Mouse (Mus musculus) limb, embryonic 14.5 days (tissue): ENCODE measurements around the gene Nr4a1. TPM values are rescaled to one million over a fixed set of nuclear protein-coding genes. Genes with fewer than 3 reads are reported as not detected.

Source experiments
- ATAC-seq: fragments of 200-750 bp; cut with Nextera tagmentation; 2 replicates; pipeline ENCODE4 v1.8.0; 2017; ENCODE audit warnings: low read depth, moderate number of reproducible peaks, moderate TSS enrichment; ENCODE audit not compliant: low FRiP score
- DNase-seq: peaks from one replicate; pipeline ENCODE4 v3.0.0-alpha.2; 2015; ENCODE audit warnings: low spot score
- H3K27ac ChIP-seq: fragments of 300-500 bp; sonication (generic); replicated peaks from 2 replicates; pipeline ENCODE4 v1.5.1; 2014; ENCODE audit warnings: low read depth, mild to moderate bottlenecking, low read length, moderate library complexity, mixed read lengths
- H3K27me3 ChIP-seq: fragments of 300-500 bp; sonication (generic); 2 replicates; pipeline ENCODE4 v1.6.1; 2014; ENCODE audit warnings: low read length, mixed read lengths; ENCODE audit not compliant: control insufficient read depth, insufficient read depth
- H3K36me3 ChIP-seq: fragments of 300-500 bp; sonication (generic); 2 replicates; pipeline ENCODE4 v1.6.1; 2014; ENCODE audit warnings: mild to moderate bottlenecking, low read length, moderate library complexity, mixed read lengths; ENCODE audit not compliant: control insufficient read depth, insufficient read depth
- H3K4me1 ChIP-seq: fragments of 300-500 bp; sonication (generic); 2 replicates; pipeline ENCODE4 v1.6.1; 2014; ENCODE audit warnings: antibody characterized with exemption, low read length, mixed read lengths; ENCODE audit not compliant: control insufficient read depth, insufficient read depth
- H3K4me2 ChIP-seq: fragments of 300-500 bp; sonication (generic); replicated peaks from 2 replicates; pipeline ENCODE4 v1.6.1; 2014; ENCODE audit warnings: low read depth, mild to moderate bottlenecking, low read length, moderate library complexity; ENCODE audit not compliant: severe bottlenecking
- H3K4me3 ChIP-seq: fragments of 300-500 bp; sonication (generic); replicated peaks from 2 replicates; pipeline ENCODE4 v1.5.1; 2014; ENCODE audit warnings: low read length
- H3K9ac ChIP-seq: fragments of 300-500 bp; sonication (generic); 2 replicates; pipeline ENCODE4 v1.6.1; 2014; ENCODE audit warnings: mild to moderate bottlenecking, low read depth, low read length, moderate library complexity; ENCODE audit not compliant: severe bottlenecking
- H3K9me3 ChIP-seq: fragments of 300-500 bp; sonication (generic); 2 replicates; pipeline ENCODE4 v1.6.1; 2016; ENCODE audit warnings: low read length; ENCODE audit not compliant: control insufficient read depth
- POLR2A ChIP-seq: fragments of 200-500 bp; IDR thresholded peaks from 2 replicates; pipeline ENCODE4 v1.8.0; 2012; ENCODE audit warnings: inconsistent platforms, mild to moderate bottlenecking, moderate library complexity, borderline replicate concordance; ENCODE audit not compliant: insufficient read depth, insufficient read length; ENCODE audit errors: extremely low read depth
- WGBS: fragments of 180-500 bp; shearing (Covaris S2); extraction: QIAGEN DNeasy Blood & Tissue Kit; methylation state at CpG from one replicate; pipeline ENCODE4 v1.1.7; 2014; 5-methylcytosine and 5-hydroxymethylcytosine counted together
- polyA plus RNA-seq, 2 experiments: library from polyadenylated mRNA; depleted of rRNA in 1 of 2; stranded (reverse) in 1 of 2; unstranded in 1 of 2; fragments of >200 nt; fragmentation: Nextera tagmentation in 1 of 2; extraction: Ambion mirVana in 1 of 2; gene quantifications; 2 replicates each; pipeline versions ENCODE4 v1.2.1 to v1.2.3; 2012 to 2014

Gene Nr4a1
- polyA plus RNA-seq, 2 experiments: 10.5 to 19.6 TPM

- ATAC-seq: no peak
- 98% methylated on average over 19 of the region's 19 CpGs for WGBS
- peaks cover 42% of the 10 kb centered on the region for H3K4me1 ChIP-seq
Observed at GRCm38 (mm10) chr15:101230503-101230902, 23.6 kb upstream of the Nr4a1 start.

DNA sequence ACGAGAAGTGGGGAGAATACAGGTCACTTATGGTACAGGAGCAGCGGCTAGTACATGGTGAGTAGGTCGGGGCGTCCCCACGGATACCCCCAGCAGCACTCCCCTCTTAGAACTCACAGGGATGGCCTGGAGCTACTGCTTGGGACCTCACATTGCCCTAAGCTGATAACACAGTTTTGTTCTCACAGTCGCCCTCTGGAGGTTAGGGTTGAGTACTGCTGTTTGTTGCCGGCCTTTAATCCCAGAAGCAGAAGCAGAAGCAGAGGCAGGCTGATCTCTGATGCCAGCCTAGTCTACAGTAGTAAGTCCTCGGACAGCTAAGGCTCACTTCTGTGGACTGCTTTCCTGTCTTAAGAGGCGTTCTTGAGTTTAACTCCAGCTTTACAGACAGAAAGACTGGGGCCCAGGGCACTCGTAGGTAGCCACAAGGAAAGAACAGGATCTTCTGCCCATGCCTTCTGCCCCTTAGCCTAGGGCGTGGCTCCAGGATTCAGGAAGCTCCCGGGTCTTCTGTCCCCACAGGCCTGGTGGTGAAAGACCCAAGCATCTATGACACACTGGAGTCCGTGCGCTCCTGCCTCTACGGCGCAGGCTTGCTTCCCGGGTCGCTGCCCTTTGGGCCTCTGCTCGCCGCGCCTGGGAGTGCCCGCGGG is 22.9 kb upstream of the Nr4a1 start:
- H3K27ac ChIP-seq: no peak overlapping the region
- whole genome bisulfite sequencing: 80% methylated on average over 23 of the region's 23 CpGs
- H3K9ac ChIP-seq: 0 out of 2 replicates have a peak overlapping the region, but pooled peaks have one; percentile 12
- H3K4me1 ChIP-seq: peaks cover 41% of the 10 kb centered on the region
- H3K4me2 ChIP-seq: peak overlapping the region; percentile 15; the same call in 1 of the 2 replicates
- H3K4me3 ChIP-seq: no peak overlapping the region
- no peaks in the 10 kb centered on the region for H3K27me3 ChIP-seq
- ATAC-seq (no peak), DNase-seq (no peak)
- TF ChIP-seq POLR2A: no peak
- H3K36me3 ChIP-seq: peaks cover 55% of the 10 kb centered on the region
- H3K9me3 ChIP-seq: no peaks in the 10 kb centered on the region

More at GRCm38 (mm10) chr15:101230503-101230902, 23.6 kb upstream of the Nr4a1 start:
- Histone ChIP-seq H3K9ac (no peak overlapping the region), H3K4me3 (no peak overlapping the region), H3K27ac (no peak overlapping the region), H3K4me2 (no peak overlapping the region), H3K9me3 (no peaks in the 10 kb centered on the region), H3K36me3 (peaks cover 55% of the 10 kb centered on the region), H3K27me3 (no peaks in the 10 kb centered on the region)
- DNase-seq: no peak
- no peak for TF ChIP-seq POLR2A

GRCm38 (mm10) chr15:101231648-101232180 is 22.4 kb upstream of the Nr4a1 start:
- Histone ChIP-seq H3K4me1 (peaks cover 44% of the 10 kb centered on the region), H3K27ac (no peak overlapping the region), H3K4me2 (peak overlapping the region; percentile 15; the same call in 1 of the 2 replicates), H3K36me3 (peaks cover 55% of the 10 kb centered on the region), H3K9ac (0 out of 2 replicates have a peak overlapping the region, but pooled peaks have one; percentile 12), H3K27me3 (no peaks in the 10 kb centered on the region), H3K9me3 (no peaks in the 10 kb centered on the region), H3K4me3 (no peak overlapping the region)
- no peak for ATAC-seq
- no peak for DNase-seq
- no peak for TF ChIP-seq POLR2A
- WGBS: 52% methylated on average over 49 of the region's 56 CpGs

DNA sequence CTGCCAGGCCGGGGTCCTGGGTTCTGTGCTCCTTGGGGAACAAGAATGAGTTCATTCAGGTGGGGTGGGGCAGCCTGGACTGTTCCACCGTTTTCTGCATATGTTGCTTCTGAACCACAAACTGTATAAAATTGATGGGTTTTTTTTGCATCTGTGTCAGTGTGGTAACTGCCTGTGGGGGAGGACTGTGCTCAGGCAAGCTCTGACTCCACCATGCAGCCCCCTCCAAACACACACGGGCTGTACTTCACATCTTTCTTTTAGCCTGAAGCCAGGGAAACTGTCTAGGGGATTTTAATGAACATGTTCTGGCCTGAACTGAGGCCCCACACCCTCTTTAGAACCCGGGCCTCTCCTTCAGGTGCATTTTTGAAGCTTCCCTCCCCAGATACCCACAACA is 21.5 kb upstream of the Nr4a1 start:
- Histone ChIP-seq H3K9ac (no peak overlapping the region), H3K36me3 (peaks cover 49% of the 10 kb centered on the region), H3K4me3 (no peak overlapping the region), H3K4me1 (peaks cover 37% of the 10 kb centered on the region), H3K4me2 (no peak overlapping the region), H3K27me3 (no peaks in the 10 kb centered on the region), H3K27ac (no peak overlapping the region), H3K9me3 (no peaks in the 10 kb centered on the region)
- WGBS: 39% methylated on average over 4 of the region's 4 CpGs
- ATAC-seq (no peak), DNase-seq (no peak)
- no peak for TF ChIP-seq POLR2A

DNA sequence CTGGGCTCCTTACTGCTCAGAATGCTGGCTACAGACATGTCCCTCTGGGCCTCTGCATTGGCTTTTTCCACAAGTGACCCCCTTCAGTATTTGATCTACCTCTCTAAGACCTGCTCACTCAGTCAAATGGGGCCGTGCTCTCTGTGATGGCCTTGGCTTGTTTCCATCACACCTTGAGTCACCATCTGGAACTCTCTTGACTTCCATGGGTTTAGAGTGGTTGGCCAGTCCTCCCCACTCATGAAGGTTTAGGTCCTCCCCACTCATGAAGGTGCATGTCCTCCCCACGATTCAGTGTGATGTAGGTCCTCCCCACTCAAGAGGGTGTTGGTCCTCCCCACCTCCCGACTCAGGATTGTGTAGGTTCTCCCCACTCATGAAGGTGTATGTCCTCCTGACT is 20.9 kb upstream of the Nr4a1 start:
- Histone ChIP-seq H3K4me3 (no peak overlapping the region), H3K4me2 (no peak overlapping the region), H3K27ac (no peak overlapping the region; the same call in 1 of the 2 replicates), H3K27me3 (no peaks in the 10 kb centered on the region), H3K9ac (no peak overlapping the region), H3K36me3 (peaks cover 48% of the 10 kb centered on the region), H3K9me3 (no peaks in the 10 kb centered on the region), H3K4me1 (peaks cover 31% of the 10 kb centered on the region)
- WGBS: 78% methylated on average over 3 of the region's 3 CpGs
- TF ChIP-seq POLR2A: no peak
- DNase-seq (no peak), ATAC-seq (no peak)
